Mouse (Mus musculus): Measurements from ENCODE around the gene Usp54.

- TF ChIP-seq POLR2AphosphoS5 (IDR thresholded peaks at IDR 0.05; ENCODE audit: insufficient replicate concordance, low read depth, low read length) = no peak
- TF ChIP-seq GATA1 (IDR thresholded peaks at IDR 0.05; ENCODE audit: borderline replicate concordance, low read length) = no peak
Observed at GRCm38 (mm10) chr14:20656361-20656760, 15.5 kb upstream of the Usp54 start, which contains the start of gene Myoz1.

All from G1E (cell line).